Mouse (Mus musculus): ENCODE data around the gene Tmem238. TPM values are rescaled to one million over a fixed set of nuclear protein-coding genes. Genes with fewer than 3 reads are reported as not detected.
"Not testable (repeated sequence)": the region's sequence is repeated elsewhere in the genome, so short reads cannot be mapped to it uniquely, and the experiment has no call there.

Tmem238 gene
- polyA plus RNA-seq, 1 experiment from 2014 or later, result 1.3 TPM

DNA sequence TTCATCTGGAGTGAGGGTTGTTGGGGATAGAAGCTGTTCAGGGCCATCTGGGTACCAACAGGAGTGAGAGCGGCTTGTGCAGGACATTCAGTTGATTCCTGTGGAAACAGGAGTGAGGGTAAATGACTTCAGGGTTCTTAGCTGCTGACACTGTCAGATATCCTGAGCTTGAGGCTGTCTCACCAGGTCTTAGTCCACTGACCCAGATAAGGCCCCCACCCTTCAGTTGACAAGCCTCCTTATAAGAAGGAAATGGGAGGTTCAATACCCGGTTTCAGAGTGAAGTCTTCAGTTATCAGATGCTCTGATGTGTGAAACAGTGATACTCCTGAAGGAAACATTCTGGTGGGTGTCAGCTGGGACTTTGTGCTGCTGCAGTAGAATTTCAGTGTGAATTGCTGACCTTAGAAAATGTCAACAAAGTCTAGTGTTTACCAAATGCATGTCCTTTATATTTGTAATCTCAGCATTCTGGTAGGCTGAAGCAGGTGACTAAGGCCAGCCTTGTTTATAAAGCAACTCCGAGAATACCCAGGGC is 5.2 kb upstream of the Tmem238 start:
- 84% methylated on average over 3 of the region's 3 CpGs for WGBS
- H3K27ac ChIP-seq (ENCODE audit: low read depth, low read length), result no peak overlapping the region
- DNase-seq (ENCODE audit: low spot score, missing footprints) (no peak), ATAC-seq (ENCODE audit: low FRiP score) (no peak)
- peaks cover 13% of the 10 kb centered on the region for H3K36me3 ChIP-seq (ENCODE audit: control insufficient read depth, insufficient read depth, low read length)
- no peak overlapping the region for H3K9ac ChIP-seq (ENCODE audit: low read length)
- H3K4me1 ChIP-seq (ENCODE audit: control insufficient read depth, insufficient read depth, low read length), result peaks cover 6% of the 10 kb centered on the region
- no peaks in the 10 kb centered on the region for H3K9me3 ChIP-seq (ENCODE audit: control insufficient read depth, low read length)
- no peak overlapping the region for H3K4me3 ChIP-seq (ENCODE audit: low read depth, low read length)
- H3K27me3 ChIP-seq (ENCODE audit: control insufficient read depth, insufficient read depth, low read length), result peaks cover 3% of the 10 kb centered on the region; the same call in 1 of the 2 replicates
- H3K4me2 ChIP-seq, result no peak overlapping the region

DNA sequence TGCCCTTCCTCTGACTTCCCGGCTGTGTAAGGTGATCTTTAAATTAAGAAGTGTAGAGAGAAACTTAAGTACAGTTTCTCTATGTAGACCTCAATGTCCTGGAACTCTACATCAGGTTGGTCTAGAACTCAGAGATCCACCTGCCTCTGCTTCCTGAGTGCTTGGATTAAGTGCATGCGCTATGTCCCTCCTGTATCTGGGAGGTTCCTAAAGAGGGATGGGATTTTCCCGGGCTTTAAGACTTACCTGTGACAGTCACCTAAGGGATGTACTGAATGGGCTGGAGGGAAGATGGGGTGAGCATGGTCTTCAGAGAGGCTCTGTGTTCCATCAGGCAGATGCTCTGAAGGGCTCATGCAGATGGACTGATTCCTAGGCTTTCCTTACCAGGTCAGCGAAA is 4.2 kb upstream of the Tmem238 start:
- peak overlapping the region; percentile 70 for H3K4me3 ChIP-seq (ENCODE audit: low read depth, low read length)
- H3K27me3 ChIP-seq (ENCODE audit: control insufficient read depth, insufficient read depth, low read length), result peaks cover 6% of the 10 kb centered on the region; the same call in 1 of the 2 replicates
- DNase-seq (ENCODE audit: low spot score, missing footprints) (no peak), ATAC-seq (ENCODE audit: low FRiP score) (no peak)
- no peaks in the 10 kb centered on the region for H3K9me3 ChIP-seq (ENCODE audit: control insufficient read depth, low read length)
- H3K9ac ChIP-seq (ENCODE audit: low read length), result peak overlapping the region; percentile 92
- peak overlapping the region; percentile 76 for H3K4me2 ChIP-seq
- no peak overlapping the region for H3K27ac ChIP-seq (ENCODE audit: low read depth, low read length)
- H3K36me3 ChIP-seq (ENCODE audit: control insufficient read depth, insufficient read depth, low read length), result peaks cover 13% of the 10 kb centered on the region
- WGBS, result 41% methylated on average over 4 of the region's 4 CpGs
- peaks cover 9% of the 10 kb centered on the region for H3K4me1 ChIP-seq (ENCODE audit: control insufficient read depth, insufficient read depth, low read length)

DNA sequence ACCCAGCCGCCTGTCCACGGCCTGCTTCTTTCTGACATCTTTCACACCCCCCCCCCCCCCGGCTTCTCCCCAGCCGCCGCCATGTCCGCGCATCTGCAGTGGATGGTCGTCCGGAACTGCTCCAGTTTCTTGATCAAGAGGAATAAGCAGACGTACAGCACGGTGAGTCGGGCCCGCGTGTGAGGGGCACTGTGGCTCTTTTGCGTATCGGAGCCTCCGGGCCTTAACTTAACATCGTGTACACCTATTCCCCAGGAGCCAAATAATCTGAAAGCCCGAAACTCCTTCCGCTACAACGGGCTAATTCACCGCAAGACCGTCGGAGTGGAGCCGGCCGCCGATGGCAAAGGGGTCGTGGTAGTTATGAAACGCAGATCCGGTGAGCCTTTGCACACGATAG is 3.8 kb upstream of the Tmem238 start:
- peak overlapping the region; percentile 92 for H3K9ac ChIP-seq (ENCODE audit: low read length)
- not testable (repeated sequence) for ATAC-seq (ENCODE audit: low FRiP score); DNase-seq (ENCODE audit: low spot score, missing footprints); H3K9me3 ChIP-seq (ENCODE audit: control insufficient read depth, low read length)
- peak overlapping the region; percentile 78 for H3K27ac ChIP-seq (ENCODE audit: low read depth, low read length)
- H3K36me3 ChIP-seq (ENCODE audit: control insufficient read depth, insufficient read depth, low read length), result peaks cover 13% of the 10 kb centered on the region
- H3K4me1 ChIP-seq (ENCODE audit: control insufficient read depth, insufficient read depth, low read length), result peaks cover 13% of the 10 kb centered on the region
- peaks cover 10% of the 10 kb centered on the region; the same call in 1 of the 2 replicates for H3K27me3 ChIP-seq (ENCODE audit: control insufficient read depth, insufficient read depth, low read length)
- peak overlapping the region; percentile 76 for H3K4me2 ChIP-seq
- under 1% methylated on average over 30 of the region's 31 CpGs for WGBS
- H3K4me3 ChIP-seq (ENCODE audit: low read depth, low read length), result peak overlapping the region; percentile 70

DNA sequence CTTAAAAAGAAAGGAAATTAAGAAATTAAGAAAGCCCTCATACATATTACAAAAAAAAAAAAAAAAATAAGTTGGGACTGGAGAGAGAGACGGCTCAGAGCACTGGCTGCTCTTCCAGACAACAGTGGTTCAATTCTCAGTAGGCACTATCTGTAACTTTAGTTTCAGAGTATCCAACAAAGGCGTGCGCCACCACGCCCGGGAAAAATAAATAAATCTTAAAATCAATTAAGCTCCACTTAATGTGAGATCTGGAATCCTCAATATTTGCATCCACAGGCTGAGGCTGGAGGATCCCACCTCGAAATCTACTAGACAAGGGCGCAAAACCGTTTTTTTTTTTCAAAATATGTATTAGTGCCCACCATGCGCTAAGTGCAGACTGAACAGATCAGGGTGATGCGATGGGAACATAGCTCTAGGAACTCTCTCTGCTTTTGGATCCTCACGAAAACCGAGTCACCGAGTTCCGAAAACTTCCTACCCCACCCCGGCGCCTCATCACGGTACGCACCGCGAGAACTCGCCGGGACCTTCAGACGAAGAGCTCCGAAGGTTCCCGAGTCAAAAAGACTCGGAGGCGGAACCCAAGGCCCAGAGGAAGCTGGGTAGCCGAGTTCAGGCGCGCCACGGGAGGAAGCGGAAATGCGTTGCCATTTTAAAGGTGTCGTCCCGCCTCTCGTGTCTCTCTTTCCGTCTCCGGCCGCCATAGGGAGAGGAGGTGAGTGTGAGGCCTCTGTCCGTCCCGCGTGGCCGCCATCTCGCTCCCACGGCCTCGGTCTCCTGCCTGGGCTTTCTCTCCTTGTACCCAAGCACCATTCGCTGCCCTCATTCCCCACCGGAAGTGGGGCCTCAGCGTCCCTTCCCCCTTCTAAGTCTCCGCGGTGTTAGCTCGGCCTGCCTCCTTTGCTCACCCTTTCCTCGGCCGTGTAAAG is 3.1 kb upstream of the Tmem238 start, which contains the start of gene Rpl28:
Gene Rpl28 (plus strand): TSS at position 597 of the 935 bp plus-strand sequence.
- Histone ChIP-seq H3K27ac (ENCODE audit: low read depth, low read length) (peak within 1 kb of the TSS; percentile 78), H3K27me3 (ENCODE audit: control insufficient read depth, insufficient read depth, low read length) (peaks cover 11% of the 10 kb centered on the region; the same call in 1 of the 2 replicates), H3K4me2 (peak within 1 kb of the TSS; percentile 76), H3K9me3 (ENCODE audit: control insufficient read depth, low read length) (no peaks in the 10 kb centered on the region), H3K36me3 (ENCODE audit: control insufficient read depth, insufficient read depth, low read length) (peaks cover 13% of the 10 kb centered on the region), H3K9ac (ENCODE audit: low read length) (peak within 1 kb of the TSS; percentile 92), H3K4me3 (ENCODE audit: low read depth, low read length) (peak within 1 kb of the TSS; percentile 70), H3K4me1 (ENCODE audit: control insufficient read depth, insufficient read depth, low read length) (peaks cover 13% of the 10 kb centered on the region)
- ATAC-seq (ENCODE audit: low FRiP score) (peak; percentile 92), DNase-seq (ENCODE audit: low spot score, missing footprints) (peak; percentile 99)
- WGBS, result 2% methylated on average over 54 of the region's 54 CpGs

DNA sequence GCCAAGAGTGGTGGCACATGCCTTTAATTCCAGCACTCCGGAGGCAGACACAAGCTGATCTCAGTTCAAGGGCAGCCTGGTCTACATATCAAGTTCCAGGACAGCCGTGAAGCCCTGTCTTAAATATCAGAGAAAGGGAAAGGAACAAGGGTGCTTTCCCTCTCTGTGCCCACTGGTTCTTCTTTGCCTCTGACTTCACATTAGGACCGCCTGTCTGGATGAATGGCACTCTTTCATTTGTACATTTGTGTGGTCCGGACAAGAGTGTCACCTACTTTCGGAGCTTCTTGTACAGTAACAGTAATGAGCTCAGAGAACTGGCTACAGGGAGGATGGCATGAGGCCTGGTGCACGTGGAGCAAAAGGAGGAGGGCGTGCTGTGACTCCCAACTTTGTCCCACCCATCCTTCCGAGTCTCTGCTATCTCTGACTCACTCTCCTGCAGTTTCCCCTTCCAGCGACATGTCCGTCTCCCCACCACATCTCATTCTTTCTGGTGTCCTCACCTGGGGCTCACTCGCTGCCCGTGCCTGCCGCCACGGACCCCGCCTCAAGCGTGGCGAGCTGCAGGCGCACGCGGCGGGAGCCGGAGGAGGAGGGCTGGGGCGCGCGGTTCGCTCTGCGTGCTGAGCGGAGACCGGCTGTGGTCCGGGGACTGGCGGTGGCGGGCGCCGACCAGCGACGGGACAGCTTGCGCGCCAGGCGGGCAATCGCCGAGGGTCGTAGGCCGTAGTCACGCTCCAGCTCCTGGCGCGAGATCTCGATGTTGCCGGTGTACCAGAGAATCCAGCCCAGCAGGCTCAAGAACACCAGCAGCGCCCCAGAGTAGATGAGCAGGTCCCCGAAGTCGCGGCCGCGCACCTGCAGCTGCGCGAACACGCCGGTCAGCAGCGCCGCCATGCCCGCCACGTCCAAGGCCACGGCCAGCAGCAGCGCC is 689 bp downstream of the Tmem238 start:
- H3K27ac ChIP-seq (ENCODE audit: low read depth, low read length), result peak overlapping the region; percentile 35; the same call in 1 of the 2 replicates

DNA sequence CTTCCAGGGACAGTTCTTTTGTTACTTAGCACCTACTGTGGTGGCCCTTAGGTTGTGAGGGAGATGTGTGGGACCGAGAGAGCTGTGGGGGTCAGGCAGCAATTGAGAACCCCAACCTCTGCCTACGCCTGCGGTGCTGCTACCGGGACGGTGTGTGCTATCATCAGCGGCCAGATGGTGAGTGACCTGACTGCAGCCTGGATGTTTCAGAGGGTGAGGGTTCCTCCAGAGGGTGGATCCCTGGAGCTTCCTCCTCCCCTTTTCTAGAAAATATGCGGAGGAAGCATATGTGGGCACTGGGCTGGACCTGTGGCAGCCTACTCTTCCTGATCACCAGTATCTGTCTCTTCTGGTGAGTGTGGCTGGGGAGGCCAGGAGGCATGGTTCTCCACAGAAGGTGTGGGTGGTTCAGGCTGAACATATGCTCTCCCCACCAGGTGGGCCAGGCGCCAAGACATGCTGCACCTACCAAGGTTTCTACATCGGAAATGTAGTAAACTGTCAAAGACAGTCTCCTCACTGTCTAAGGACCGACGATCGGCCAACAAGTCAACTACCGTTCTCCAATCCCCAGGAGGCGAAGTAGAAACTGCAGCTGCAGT is 5.7 kb downstream of the Tmem238 start:
- H3K9ac ChIP-seq (ENCODE audit: low read length), result no peak overlapping the region
- peaks cover 11% of the 10 kb centered on the region; the same call in 1 of the 2 replicates for H3K27me3 ChIP-seq (ENCODE audit: control insufficient read depth, insufficient read depth, low read length)
- DNase-seq (ENCODE audit: low spot score, missing footprints) (no peak), ATAC-seq (ENCODE audit: low FRiP score) (no peak)
- no peak overlapping the region for H3K4me3 ChIP-seq (ENCODE audit: low read depth, low read length)
- H3K9me3 ChIP-seq (ENCODE audit: control insufficient read depth, low read length), result no peaks in the 10 kb centered on the region
- H3K36me3 ChIP-seq (ENCODE audit: control insufficient read depth, insufficient read depth, low read length), result no peaks in the 10 kb centered on the region
- WGBS, result 86% methylated on average over 14 of the region's 14 CpGs
- no peak overlapping the region for H3K4me2 ChIP-seq
- H3K27ac ChIP-seq (ENCODE audit: low read depth, low read length), result no peak overlapping the region
- peaks cover 5% of the 10 kb centered on the region for H3K4me1 ChIP-seq (ENCODE audit: control insufficient read depth, insufficient read depth, low read length)

More for the DNA sequence above, 689 bp downstream of the Tmem238 start:
- Histone ChIP-seq H3K4me1 (ENCODE audit: control insufficient read depth, insufficient read depth, low read length) (peaks cover 8% of the 10 kb centered on the region), H3K9me3 (ENCODE audit: control insufficient read depth, low read length) (no peaks in the 10 kb centered on the region), H3K27me3 (ENCODE audit: control insufficient read depth, insufficient read depth, low read length) (peaks cover 11% of the 10 kb centered on the region; the same call in 1 of the 2 replicates), H3K36me3 (ENCODE audit: control insufficient read depth, insufficient read depth, low read length) (no peaks in the 10 kb centered on the region; the same call in 1 of the 2 replicates), H3K4me3 (ENCODE audit: low read depth, low read length) (peak overlapping the region; percentile 51), H3K9ac (ENCODE audit: low read length) (peak overlapping the region; percentile 83), H3K4me2 (peak overlapping the region; percentile 84)
- WGBS, result 2% methylated on average over 63 of the region's 64 CpGs
- peak; percentile 97 for DNase-seq (ENCODE audit: low spot score, missing footprints)
- peak; percentile 61 for ATAC-seq (ENCODE audit: low FRiP score)

DNA sequence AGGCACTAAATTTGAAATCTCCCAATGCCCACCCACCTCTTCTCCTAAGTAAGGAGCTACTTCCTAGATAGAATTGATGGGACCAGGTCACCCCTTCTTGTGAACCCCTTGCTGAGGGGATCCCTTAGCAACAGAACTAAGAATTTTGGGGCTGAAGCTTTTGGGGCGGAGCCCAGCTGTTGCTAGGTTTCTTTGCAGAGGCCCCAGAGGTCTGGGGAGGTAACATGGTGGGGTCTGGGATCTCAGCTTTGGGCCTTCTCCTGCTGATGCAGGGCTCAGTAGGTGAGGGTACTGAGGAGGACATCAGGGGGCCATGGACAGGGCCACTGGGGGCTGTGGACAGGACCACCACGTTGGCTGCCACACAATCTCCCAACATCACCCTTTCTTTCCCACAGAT is 6.7 kb downstream of the Tmem238 start, which contains the start of the genes Il11 and Tmem190:
Gene Il11 (minus strand): TSS at position 101 of the 400 bp plus-strand sequence.
Gene Tmem190 (plus strand): TSS at position 179 of the 400 bp plus-strand sequence.
- Histone ChIP-seq H3K4me1 (ENCODE audit: control insufficient read depth, insufficient read depth, low read length) (0 out of 2 replicates have a peak, but pooled peaks cover 1% of the 10 kb centered on the region), H3K4me3 (ENCODE audit: low read depth, low read length) (no peak within 1 kb of the TSS), H3K9ac (ENCODE audit: low read length) (no peak within 1 kb of the TSS), H3K9me3 (ENCODE audit: control insufficient read depth, low read length) (no peaks in the 10 kb centered on the region), H3K27ac (ENCODE audit: low read depth, low read length) (no peak within 1 kb of the TSS), H3K4me2 (no peak within 1 kb of the TSS), H3K36me3 (ENCODE audit: control insufficient read depth, insufficient read depth, low read length) (no peaks in the 10 kb centered on the region), H3K27me3 (ENCODE audit: control insufficient read depth, insufficient read depth, low read length) (peaks cover 16% of the 10 kb centered on the region)
- DNase-seq (ENCODE audit: low spot score, missing footprints) (no peak), ATAC-seq (ENCODE audit: low FRiP score) (no peak)
- 75% methylated on average over 2 of the region's 2 CpGs for WGBS

DNA sequence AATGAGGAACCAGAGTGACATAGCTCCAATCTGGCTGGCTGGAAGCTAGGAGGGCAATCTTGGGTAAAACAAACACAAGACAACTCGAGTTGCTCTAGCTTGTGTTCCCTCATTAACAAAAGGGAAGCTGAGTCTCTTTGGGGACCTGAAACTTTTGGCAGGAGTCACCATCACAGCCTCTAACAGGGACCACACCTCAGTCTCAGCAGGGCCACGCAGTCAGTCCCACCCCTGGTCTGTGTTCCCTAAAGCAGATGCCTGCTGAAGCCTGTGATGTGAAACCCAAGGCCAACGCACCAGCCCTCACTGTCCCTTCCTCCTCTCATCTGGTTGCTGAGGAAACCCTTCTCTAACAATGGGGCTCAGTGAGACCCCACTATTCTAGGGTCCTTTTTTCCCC is 7.3 kb downstream of the Tmem238 start:
- 51% methylated on average over 3 of the region's 3 CpGs for WGBS
- ATAC-seq (ENCODE audit: low FRiP score) (no peak), DNase-seq (ENCODE audit: low spot score, missing footprints) (no peak)
- Histone ChIP-seq H3K4me3 (ENCODE audit: low read depth, low read length) (no peak overlapping the region), H3K9me3 (ENCODE audit: control insufficient read depth, low read length) (no peaks in the 10 kb centered on the region), H3K36me3 (ENCODE audit: control insufficient read depth, insufficient read depth, low read length) (no peaks in the 10 kb centered on the region), H3K27ac (ENCODE audit: low read depth, low read length) (no peak overlapping the region), H3K4me1 (ENCODE audit: control insufficient read depth, insufficient read depth, low read length) (peaks cover 5% of the 10 kb centered on the region), H3K27me3 (ENCODE audit: control insufficient read depth, insufficient read depth, low read length) (peaks cover 22% of the 10 kb centered on the region), H3K9ac (ENCODE audit: low read length) (no peak overlapping the region), H3K4me2 (no peak overlapping the region)

Data from midbrain, embryonic 11.5 days (tissue).